In the genomic region with DNA sequence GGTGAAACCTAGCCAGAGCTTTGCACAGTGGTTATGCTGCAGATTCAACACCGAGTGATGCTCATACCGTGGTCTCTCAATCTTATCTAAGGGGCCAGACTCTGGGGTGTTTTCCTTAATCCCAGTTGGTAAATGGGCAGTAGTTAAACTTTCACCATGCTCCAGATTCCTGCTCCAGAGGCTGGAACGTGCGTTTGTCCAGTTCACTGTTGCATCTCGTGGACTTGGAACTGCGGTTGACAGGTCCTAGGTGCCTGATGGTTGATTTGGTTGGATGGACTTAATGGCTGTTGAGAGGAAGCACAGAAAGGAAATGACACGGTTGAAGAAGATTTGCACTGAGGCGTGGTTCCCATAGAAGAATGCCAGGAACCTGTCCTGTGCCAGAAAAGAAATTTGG, we compare ENCODE assay signal across 26 mouse cellular contexts.
DNase-seq lines count a peak whose midpoint lies in the region.
"Had no signal": no experiment of that assay in that cellular context is flagged by ENCODE, and none has a peak within 500 bp of the region (broad histone marks: within the 10 kb centered on the region; RNA-seq: fewer than 3 reads in every experiment).

No protein-coding gene starts in this region.

- H3K36me3 ChIP-seq in splenic B cell, adult 2 months (ENCODE audit: control insufficient read depth, insufficient read depth, low read length, poor library complexity, severe bottlenecking): no peaks in the 10 kb centered on the region
- H3K36me3 ChIP-seq: heart, embryonic 10.5 days; heart, embryonic 15.5 days; limb, embryonic 15.5 days; liver, embryonic 15.5 days; neural tube, embryonic 15.5 days had no signal

- H3K27me3 ChIP-seq in splenic B cell, adult 2 months (ENCODE audit: control insufficient read depth, insufficient read depth, low read length, poor library complexity, severe bottlenecking): no peaks in the 10 kb centered on the region
- H3K27me3 ChIP-seq: CH12.LX; forebrain, embryonic 13.5 days; heart, embryonic 15.5 days; limb, embryonic 15.5 days; liver, embryonic 15.5 days; neural tube, embryonic 15.5 days had no signal

- peak; percentile 84 for DNase-seq in heart, adult 11 months
- DNase-seq in heart, adult 9 months (ENCODE audit: low spot score in 2 of 2): no peak
- DNase-seq in kidney, adult 9 months: peak; percentile 94
- peak; percentile 72 for DNase-seq in kidney, postnatal 14 days
- peak; percentile 29 for DNase-seq in splenic B cell, adult 2 months (ENCODE audit: low read depth, low spot score)
- no peak for DNase-seq in thymus, postnatal 25 days
- DNase-seq in neural tube, embryonic 10.5 days (ENCODE audit: extremely low spot score, low spot score): no peak
- no peak for DNase-seq in testis, postnatal 14 days (ENCODE audit: low spot score)
- DNase-seq: adrenal gland, adult 8-10 months; cerebellum, adult 2 months; cerebellum, postnatal 14 days; gastrocnemius, postnatal 10 days; left cerebral cortex, postnatal 4 days; lung, embryonic 14.5 days; lung, postnatal 14 days; midbrain, embryonic 14.5 days; right cerebral cortex, adult 18-20 months; spleen, adult 18-20 months; thymus, postnatal 14 days had no signal

Comparison
In these comparisons a context has a peak if more than half of its experiments do, and no peak if none do; other contexts are left out.
1. DNase-seq: peak in heart, adult 11 months (single experiment), kidney, adult 9 months (single experiment), kidney, postnatal 14 days (single experiment) and splenic B cell, adult 2 months (single experiment); none in heart, adult 9 months (0 of 2), thymus, postnatal 25 days (single experiment), neural tube, embryonic 10.5 days (single experiment) and testis, postnatal 14 days (single experiment).